Mouse (Mus musculus): Measurements from ENCODE around the gene Slc22a23. TPM values are rescaled to one million over a fixed set of nuclear protein-coding genes. Genes with fewer than 3 reads are reported as not detected.
A peak's percentile ranks its signal among the peaks of the same experiment; 100 is the strongest.

Gene Slc22a23
- polyA plus RNA-seq, 1 experiment from 2014 or later = 3.8 TPM

DNA sequence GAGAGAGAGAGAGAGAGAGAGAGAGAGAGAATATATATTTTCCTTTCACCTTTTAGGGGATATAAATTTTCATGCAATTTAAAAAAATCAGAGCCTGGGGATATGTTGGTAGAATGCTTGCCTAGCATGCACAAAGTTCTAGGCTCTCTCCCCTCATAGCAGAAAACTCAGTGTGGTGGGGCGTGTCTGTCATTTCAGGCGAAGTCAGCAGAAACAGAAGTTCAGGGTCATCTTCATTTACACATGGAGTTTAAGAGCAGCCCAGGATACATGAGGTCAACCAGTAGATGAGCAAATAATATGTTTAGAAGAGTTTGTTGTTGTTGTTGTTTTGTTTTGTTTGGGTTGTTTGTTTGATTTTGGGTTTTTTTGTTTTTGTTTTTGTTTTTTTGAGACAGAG lies 33.4 kb downstream of the Slc22a23 start:
- Histone ChIP-seq H3K9me3 (ENCODE audit: control insufficient read depth, low read length) (no peaks in the 10 kb centered on the region), H3K36me3 (ENCODE audit: control insufficient read depth, insufficient read depth, low read length) (no peaks in the 10 kb centered on the region), H3K9ac (ENCODE audit: low read length) (no peak overlapping the region), H3K27ac (ENCODE audit: low read length) (no peak overlapping the region), H3K27me3 (ENCODE audit: control insufficient read depth, insufficient read depth, low read depth, low read length) (no peaks in the 10 kb centered on the region), H3K4me2 (ENCODE audit: low read depth, low read length) (no peak overlapping the region), H3K4me3 (ENCODE audit: low read length) (no peak overlapping the region), H3K4me1 (replicated peaks; ENCODE audit: control insufficient read depth, insufficient read depth, low read length) (peaks cover 7% of the 10 kb centered on the region)
- ATAC-seq (ENCODE audit: low read depth) = no peak
- WGBS = 78% methylated on average over 2 of the region's 2 CpGs

DNA sequence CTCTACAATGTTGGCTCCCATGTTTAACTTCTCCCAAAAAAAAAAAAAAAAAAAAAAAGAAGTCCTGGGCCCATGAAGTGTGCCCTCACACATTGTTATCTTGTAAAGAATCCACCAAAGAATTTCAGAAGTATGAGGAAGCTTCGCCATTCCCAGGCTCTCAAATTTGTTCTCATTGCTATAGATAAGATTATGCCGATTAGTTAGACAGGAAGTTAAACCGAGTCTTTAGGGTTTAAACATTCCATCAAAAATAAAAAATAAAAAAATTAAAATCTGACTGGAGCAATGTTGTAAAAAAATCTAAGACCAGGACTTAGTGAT lies 36.4 kb downstream of the Slc22a23 start:
- no peak overlapping the region for H3K4me2 ChIP-seq (ENCODE audit: low read depth, low read length)
- no peaks in the 10 kb centered on the region for H3K36me3 ChIP-seq (ENCODE audit: control insufficient read depth, insufficient read depth, low read length)
- peaks cover 7% of the 10 kb centered on the region for H3K4me1 ChIP-seq (replicated peaks; ENCODE audit: control insufficient read depth, insufficient read depth, low read length)
- H3K4me3 ChIP-seq (ENCODE audit: low read length) = no peak overlapping the region
- no peak overlapping the region for H3K9ac ChIP-seq (ENCODE audit: low read length)
- H3K27me3 ChIP-seq (ENCODE audit: control insufficient read depth, insufficient read depth, low read depth, low read length) = no peaks in the 10 kb centered on the region
- H3K27ac ChIP-seq (ENCODE audit: low read length) = no peak overlapping the region
- H3K9me3 ChIP-seq (ENCODE audit: control insufficient read depth, low read length) = no peaks in the 10 kb centered on the region
- no peak for ATAC-seq (ENCODE audit: low read depth)
- WGBS = 42% methylated on average over 3 of the region's 3 CpGs

DNA sequence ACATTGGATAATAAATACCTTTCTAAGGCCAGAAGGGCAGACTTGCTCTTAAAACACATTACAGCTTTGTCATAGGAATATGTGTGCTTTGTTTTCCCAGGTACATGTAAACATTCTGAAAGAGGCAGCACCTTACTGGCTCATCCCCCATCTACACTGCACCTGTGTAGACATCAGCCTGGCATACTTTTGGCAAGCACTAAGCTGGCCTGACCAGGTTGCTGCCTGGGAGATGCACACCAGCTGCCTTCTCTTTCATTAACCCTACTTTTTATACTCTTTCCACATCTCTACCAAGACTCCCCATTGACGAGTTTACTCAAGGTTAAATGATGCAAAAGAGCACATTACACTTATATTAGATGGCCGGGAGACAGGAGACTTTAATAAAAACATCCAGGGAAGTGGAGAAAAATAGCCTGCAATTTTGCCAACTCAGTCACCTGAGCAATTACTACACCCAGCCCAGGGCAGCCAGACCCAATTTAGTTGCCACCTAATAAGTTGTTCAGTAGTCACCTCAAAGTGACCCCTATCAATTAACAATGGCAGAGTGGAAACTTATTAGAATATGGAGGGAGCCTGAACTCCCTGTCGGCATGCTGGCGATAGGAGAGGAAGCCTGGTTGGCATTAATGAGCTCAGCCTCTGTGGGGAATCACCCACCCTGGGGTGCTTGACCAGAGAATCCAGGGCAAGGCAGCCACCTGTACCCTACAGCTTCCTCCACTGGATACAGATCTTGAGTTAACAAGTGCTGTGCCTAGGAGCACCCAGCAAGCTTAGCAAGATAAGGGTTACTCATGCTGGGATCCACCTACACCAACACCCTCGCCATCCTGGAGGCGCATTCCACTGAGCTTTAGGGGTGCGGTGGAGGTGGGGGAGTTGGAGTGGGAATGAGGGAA lies 37.0 kb downstream of the Slc22a23 start:
- Histone ChIP-seq H3K4me2 (ENCODE audit: low read depth, low read length) (no peak overlapping the region), H3K27me3 (ENCODE audit: control insufficient read depth, insufficient read depth, low read depth, low read length) (no peaks in the 10 kb centered on the region), H3K9me3 (ENCODE audit: control insufficient read depth, low read length) (no peaks in the 10 kb centered on the region), H3K36me3 (ENCODE audit: control insufficient read depth, insufficient read depth, low read length) (no peaks in the 10 kb centered on the region), H3K27ac (ENCODE audit: low read length) (no peak overlapping the region), H3K4me3 (ENCODE audit: low read length) (no peak overlapping the region), H3K4me1 (replicated peaks; ENCODE audit: control insufficient read depth, insufficient read depth, low read length) (peaks cover 7% of the 10 kb centered on the region), H3K9ac (ENCODE audit: low read length) (no peak overlapping the region)
- peak; percentile 64 for ATAC-seq (ENCODE audit: low read depth)
- WGBS = 58% methylated on average over 7 of the region's 7 CpGs

DNA sequence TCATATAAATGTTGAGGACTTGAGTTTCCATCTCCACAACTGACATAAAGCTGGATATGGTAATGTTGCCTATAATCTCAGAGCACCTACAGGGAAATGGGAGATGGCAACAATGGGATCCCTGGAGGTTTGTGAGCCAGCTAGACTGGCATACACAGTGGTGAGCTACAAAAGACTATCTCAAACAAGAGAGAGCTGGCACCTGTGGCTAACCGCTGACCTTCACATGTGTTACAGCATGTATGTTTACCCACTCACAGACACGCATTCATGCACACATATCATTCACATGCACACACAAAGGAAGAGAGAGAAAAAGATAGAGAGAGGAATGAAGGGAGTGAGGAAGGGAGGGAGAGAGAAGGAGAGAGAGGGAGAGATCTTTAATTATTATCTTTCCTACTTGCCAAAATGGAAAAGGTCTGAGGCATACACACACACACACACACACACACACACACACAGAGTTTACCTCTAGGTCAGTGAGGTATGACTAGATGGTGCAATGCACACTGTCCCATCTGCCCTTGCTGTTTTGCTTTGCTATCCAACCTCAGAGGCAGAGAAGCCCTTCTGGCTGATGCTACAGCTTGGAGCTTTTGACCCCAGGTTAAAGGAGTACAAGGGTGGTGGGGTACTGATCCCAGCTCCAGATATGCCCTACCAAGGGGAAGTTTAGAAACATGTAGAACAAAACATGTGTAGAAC lies 38.9 kb downstream of the Slc22a23 start:
- WGBS = 93% methylated on average over 2 of the region's 2 CpGs
- Histone ChIP-seq H3K27ac (ENCODE audit: low read length) (no peak overlapping the region), H3K27me3 (ENCODE audit: control insufficient read depth, insufficient read depth, low read depth, low read length) (no peaks in the 10 kb centered on the region), H3K4me1 (replicated peaks; ENCODE audit: control insufficient read depth, insufficient read depth, low read length) (peaks cover 7% of the 10 kb centered on the region), H3K9me3 (ENCODE audit: control insufficient read depth, low read length) (no peaks in the 10 kb centered on the region), H3K4me2 (ENCODE audit: low read depth, low read length) (no peak overlapping the region), H3K4me3 (ENCODE audit: low read length) (no peak overlapping the region), H3K36me3 (ENCODE audit: control insufficient read depth, insufficient read depth, low read length) (no peaks in the 10 kb centered on the region), H3K9ac (ENCODE audit: low read length) (no peak overlapping the region)
- ATAC-seq (ENCODE audit: low read depth) = no peak

DNA sequence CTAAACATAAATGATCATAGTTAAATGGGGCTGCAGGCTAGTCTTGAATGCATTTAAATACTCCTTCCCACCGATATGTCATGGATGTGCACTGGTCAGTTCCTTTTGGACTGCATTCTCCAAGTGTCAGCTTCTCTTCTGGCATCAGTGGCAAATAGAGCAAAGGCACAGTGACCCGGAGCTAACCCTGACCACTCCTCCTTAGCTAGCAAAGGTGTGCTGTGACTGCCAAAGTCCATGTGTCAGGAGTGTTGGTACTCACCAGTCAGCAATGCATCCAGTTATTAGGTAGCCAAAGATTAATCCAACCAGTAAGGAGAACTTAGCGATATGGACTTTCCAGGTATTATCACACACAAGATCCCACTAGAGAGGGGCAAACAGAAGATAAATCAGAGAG lies 40.1 kb downstream of the Slc22a23 start:
- H3K36me3 ChIP-seq (ENCODE audit: control insufficient read depth, insufficient read depth, low read length) = no peaks in the 10 kb centered on the region
- H3K9ac ChIP-seq (ENCODE audit: low read length) = no peak overlapping the region
- no peak overlapping the region for H3K27ac ChIP-seq (ENCODE audit: low read length)
- peaks cover 8% of the 10 kb centered on the region for H3K4me1 ChIP-seq (replicated peaks; ENCODE audit: control insufficient read depth, insufficient read depth, low read length)
- H3K9me3 ChIP-seq (ENCODE audit: control insufficient read depth, low read length) = no peaks in the 10 kb centered on the region
- no peak for ATAC-seq (ENCODE audit: low read depth)
- H3K27me3 ChIP-seq (ENCODE audit: control insufficient read depth, insufficient read depth, low read depth, low read length) = no peaks in the 10 kb centered on the region
- no peak overlapping the region for H3K4me2 ChIP-seq (ENCODE audit: low read depth, low read length)
- no peak overlapping the region for H3K4me3 ChIP-seq (ENCODE audit: low read length)
- 85% methylated on average over 3 of the region's 3 CpGs for WGBS

DNA sequence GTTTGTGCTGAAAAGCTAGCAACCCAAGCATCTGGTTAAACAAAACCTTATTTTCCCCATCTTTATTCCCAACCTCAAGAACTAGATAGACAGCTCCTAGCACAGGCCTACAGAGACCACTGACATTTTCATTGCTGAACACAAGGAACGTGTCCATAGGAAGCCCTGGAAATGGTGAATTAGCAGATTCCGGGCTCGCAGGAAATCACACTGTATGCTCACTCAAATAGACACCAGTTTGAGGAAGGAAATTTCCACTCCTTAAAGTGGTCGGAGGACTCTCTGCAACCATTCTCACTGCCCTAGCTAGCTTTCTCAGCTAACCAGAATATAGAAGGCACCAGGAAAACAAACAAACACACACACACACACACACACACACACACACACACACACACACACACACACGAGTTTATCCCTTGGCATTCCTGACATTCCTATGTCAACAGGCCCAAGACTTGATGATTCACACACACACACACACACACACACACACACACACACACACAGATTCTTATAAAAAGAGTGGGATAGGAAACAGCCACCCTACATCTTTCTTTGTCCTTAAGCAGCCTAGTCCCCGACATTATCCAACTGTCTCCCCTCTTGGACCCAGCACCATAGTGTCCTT lies 41.5 kb downstream of the Slc22a23 start:
- Histone ChIP-seq H3K4me3 (ENCODE audit: low read length) (no peak overlapping the region), H3K9ac (ENCODE audit: low read length) (no peak overlapping the region), H3K36me3 (ENCODE audit: control insufficient read depth, insufficient read depth, low read length) (no peaks in the 10 kb centered on the region), H3K4me1 (replicated peaks; ENCODE audit: control insufficient read depth, insufficient read depth, low read length) (peaks cover 18% of the 10 kb centered on the region), H3K27me3 (ENCODE audit: control insufficient read depth, insufficient read depth, low read depth, low read length) (no peaks in the 10 kb centered on the region), H3K4me2 (ENCODE audit: low read depth, low read length) (no peak overlapping the region), H3K27ac (ENCODE audit: low read length) (no peak overlapping the region), H3K9me3 (ENCODE audit: control insufficient read depth, low read length) (no peaks in the 10 kb centered on the region)
- no peak for ATAC-seq (ENCODE audit: low read depth)
- WGBS = 33% methylated on average over 6 of the region's 6 CpGs

DNA sequence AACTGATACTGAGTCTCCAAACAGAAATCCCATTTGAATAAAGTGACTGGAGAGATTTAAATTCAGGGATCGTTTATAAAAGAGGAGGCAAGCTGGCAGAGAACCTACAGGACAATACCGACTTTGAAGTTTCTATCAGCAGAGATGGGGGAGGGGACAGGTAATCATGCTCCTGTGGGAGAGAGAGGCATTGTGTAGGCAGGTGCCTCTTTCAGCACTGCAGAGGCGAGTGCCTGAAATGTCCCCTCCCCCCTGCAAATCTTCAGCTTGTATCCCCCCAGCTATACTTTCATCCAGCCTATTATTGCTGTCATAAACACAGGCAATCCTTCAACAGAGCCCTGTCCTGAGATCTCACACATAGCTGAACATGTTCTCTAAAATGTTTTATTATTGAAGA lies 43.4 kb downstream of the Slc22a23 start:
- ATAC-seq (ENCODE audit: low read depth) = no peak
- H3K4me1 ChIP-seq (replicated peaks; ENCODE audit: control insufficient read depth, insufficient read depth, low read length) = peaks cover 11% of the 10 kb centered on the region
- H3K27ac ChIP-seq (ENCODE audit: low read length) = no peak overlapping the region
- no peak overlapping the region for H3K4me2 ChIP-seq (ENCODE audit: low read depth, low read length)
- no peak overlapping the region for H3K4me3 ChIP-seq (ENCODE audit: low read length)
- H3K9me3 ChIP-seq (ENCODE audit: control insufficient read depth, low read length) = no peaks in the 10 kb centered on the region
- H3K9ac ChIP-seq (ENCODE audit: low read length) = no peak overlapping the region
- H3K36me3 ChIP-seq (ENCODE audit: control insufficient read depth, insufficient read depth, low read length) = no peaks in the 10 kb centered on the region
- WGBS = 33% methylated on average over 3 of the region's 3 CpGs
- no peaks in the 10 kb centered on the region for H3K27me3 ChIP-seq (ENCODE audit: control insufficient read depth, insufficient read depth, low read depth, low read length)

DNA sequence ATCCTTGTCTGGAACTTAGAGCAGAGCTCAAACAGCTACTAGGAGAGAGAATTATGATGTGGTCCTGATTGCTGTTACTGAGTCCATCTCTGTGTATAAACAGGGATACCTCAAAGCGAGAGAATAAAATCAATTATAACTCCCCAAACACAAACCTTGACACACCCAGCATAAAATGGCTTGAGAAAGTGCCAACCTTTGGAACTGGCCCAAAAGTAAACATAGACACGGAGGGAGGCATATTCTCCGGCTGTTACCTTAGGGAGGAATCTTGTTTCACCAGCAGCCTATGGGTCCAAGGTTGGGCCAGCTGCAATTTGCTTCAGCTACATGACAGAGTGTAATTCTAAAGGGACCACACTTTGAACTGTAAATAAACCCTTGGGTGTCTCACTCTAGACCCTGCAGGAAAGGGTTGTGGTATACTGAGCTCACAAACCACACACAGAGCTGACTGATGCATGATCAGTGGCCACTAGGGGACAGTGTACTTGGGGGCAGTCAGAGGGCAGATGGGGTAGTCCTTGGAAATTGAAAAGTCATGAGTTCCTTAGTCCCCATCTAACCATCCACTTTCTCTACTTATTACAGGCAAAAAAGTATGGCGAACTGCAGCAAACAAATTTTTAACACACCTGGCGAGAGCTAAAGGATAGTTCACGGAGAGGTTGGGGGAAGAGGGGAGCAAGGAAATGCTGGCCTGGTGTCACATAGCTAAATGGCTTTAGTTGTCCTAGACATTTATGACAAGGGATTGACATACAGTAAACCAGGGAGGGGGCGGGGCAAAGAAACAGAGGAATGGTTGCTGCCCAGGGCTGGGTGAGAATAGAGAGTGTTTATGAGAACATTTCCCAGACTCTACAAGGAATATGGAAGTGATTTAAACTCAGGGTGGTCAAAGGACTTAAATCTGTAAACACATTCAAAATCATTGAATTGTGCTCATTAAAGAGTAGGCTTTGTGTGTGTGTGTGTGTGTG lies 45.3 kb downstream of the Slc22a23 start:
- no peak for ATAC-seq (ENCODE audit: low read depth)
- no peak overlapping the region for H3K4me3 ChIP-seq (ENCODE audit: low read length)
- peak overlapping the region; percentile 18; the same call in 1 of the 2 replicates for H3K27ac ChIP-seq (ENCODE audit: low read length)
- H3K9ac ChIP-seq (ENCODE audit: low read length) = no peak overlapping the region
- H3K4me1 ChIP-seq (replicated peaks; ENCODE audit: control insufficient read depth, insufficient read depth, low read length) = peaks cover 11% of the 10 kb centered on the region
- no peaks in the 10 kb centered on the region for H3K27me3 ChIP-seq (ENCODE audit: control insufficient read depth, insufficient read depth, low read depth, low read length)
- H3K4me2 ChIP-seq (ENCODE audit: low read depth, low read length) = no peak overlapping the region
- no peaks in the 10 kb centered on the region for H3K9me3 ChIP-seq (ENCODE audit: control insufficient read depth, low read length)
- no peaks in the 10 kb centered on the region for H3K36me3 ChIP-seq (ENCODE audit: control insufficient read depth, insufficient read depth, low read length)
- WGBS = 54% methylated on average over 7 of the region's 7 CpGs

Measured in lung, embryonic 16.5 days (tissue).